Mouse (Mus musculus) cerebellum, postnatal 4 days (tissue): ENCODE measurements at regions not wholly inside any gene's neighbourhood (a gene's known extent, or its start where the extent isn't known, plus 50 kb on each side); places are given as distances from the start of the nearest gene placed in this dataset.

ENCODE experiments used
- DNase-seq, 2 experiments: peaks; one replicate each; pipeline ENCODE4 v3.0.0; 2022; ENCODE audit warnings: low spot score in 2 of 2, mixed read lengths in 1 of 2

GRCm38 (mm10) chr4:153724045-153724444 is 233.0 kb upstream of the A430005L14Rik start:
- no peak for DNase-seq

- no peak for DNase-seq
Observed at GRCm38 (mm10) chr4:153727273-153727672, 229.8 kb upstream of the A430005L14Rik start.

- no peak for DNase-seq
Observed at GRCm38 (mm10) chr4:153727896-153728422, 229.1 kb upstream of the A430005L14Rik start.

- no peak for DNase-seq
Observed at GRCm38 (mm10) chr4:153738088-153738487, 218.9 kb upstream of the A430005L14Rik start.

GRCm38 (mm10) chr4:153742241-153742640 is 214.8 kb upstream of the A430005L14Rik start:
- no peak for DNase-seq

GRCm38 (mm10) chr4:153752791-153753190 is 204.2 kb upstream of the A430005L14Rik start:
- DNase-seq, result no peak

DNA sequence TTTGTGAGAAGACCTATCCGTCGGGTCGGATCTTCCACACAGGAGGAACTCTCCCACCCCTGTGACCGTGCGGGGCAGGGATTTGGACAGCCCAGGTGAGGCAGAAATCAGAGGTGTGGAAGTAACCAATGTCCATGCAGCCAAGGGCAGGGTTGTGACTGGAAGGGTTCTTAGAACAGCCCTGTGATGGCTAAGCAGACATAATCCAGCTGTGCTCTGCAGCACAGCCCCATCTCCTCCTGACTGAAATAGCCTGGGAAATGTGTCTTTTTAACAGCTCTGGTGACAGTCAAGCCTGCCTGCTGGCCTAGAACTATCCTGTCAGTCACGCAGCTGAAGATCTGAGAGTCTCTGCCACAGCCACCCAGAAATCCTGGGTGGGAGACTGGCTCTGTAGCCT is 198.7 kb upstream of the A430005L14Rik start:
- no peak for DNase-seq

GRCm38 (mm10) chr4:153758781-153759180 is 198.3 kb upstream of the A430005L14Rik start:
- no peak for DNase-seq

- no peak for DNase-seq
Observed at GRCm38 (mm10) chr4:153760934-153761333, 196.1 kb upstream of the A430005L14Rik start.

GRCm38 (mm10) chr4:153763413-153763812 is 193.6 kb upstream of the A430005L14Rik start:
- no peak for DNase-seq

- DNase-seq, result no peak
Observed at GRCm38 (mm10) chr4:153767713-153768112, 189.3 kb upstream of the A430005L14Rik start.

DNA sequence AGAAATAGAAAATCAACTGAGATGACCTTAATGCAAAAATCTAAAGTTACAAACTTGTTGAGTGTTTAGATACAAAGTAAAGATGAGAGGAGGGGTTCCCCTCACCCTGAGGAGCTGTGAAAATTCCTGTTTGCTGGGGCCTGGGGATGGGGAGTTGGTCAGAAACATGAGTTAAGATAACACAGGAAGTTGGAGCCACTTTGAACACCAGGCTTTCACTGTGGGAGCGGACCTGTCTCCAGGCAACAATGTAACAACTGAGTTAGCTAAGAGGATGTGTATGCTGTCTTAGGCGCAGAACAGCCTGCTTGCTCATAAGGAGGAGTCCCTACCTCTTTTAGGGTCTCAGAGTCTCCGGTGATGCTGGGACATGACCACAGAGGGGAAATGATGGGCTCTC is 188.7 kb upstream of the A430005L14Rik start:
- no peak for DNase-seq

- DNase-seq, result no peak
Observed at GRCm38 (mm10) chr4:153770675-153771074, 186.4 kb upstream of the A430005L14Rik start.

- no peak for DNase-seq
Observed at GRCm38 (mm10) chr4:153780501-153780900, 176.5 kb upstream of the A430005L14Rik start.

- peak in 1 of 2 experiments; percentile 26 for DNase-seq
Observed at GRCm38 (mm10) chr4:153781271-153781670, 175.8 kb upstream of the A430005L14Rik start.

DNA sequence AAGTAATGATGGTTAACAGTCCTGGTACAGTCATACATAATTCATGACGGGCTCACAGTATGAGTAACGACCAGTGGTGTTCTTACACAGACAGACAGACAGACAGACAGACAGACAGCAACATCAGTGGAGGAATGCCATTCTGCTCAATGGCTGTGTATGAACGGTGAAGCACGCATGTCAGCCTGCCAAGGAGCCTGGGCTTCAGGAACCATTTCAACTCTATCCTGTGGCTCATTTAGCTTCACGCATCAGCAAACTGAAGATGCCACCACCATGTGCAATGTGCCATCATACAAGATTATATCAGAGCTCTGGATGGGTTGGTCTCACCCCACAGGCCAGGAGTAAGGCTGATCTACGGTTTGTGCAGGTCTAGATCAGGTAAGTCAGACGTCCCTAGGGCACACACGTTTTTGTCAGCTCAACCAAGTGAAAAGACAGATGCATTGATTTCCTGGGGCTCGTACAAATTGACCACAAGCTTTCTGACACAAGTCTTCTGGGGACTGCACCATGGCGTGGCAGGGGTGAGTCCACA is 175.0 kb upstream of the A430005L14Rik start:
- DNase-seq, result no peak

DNA sequence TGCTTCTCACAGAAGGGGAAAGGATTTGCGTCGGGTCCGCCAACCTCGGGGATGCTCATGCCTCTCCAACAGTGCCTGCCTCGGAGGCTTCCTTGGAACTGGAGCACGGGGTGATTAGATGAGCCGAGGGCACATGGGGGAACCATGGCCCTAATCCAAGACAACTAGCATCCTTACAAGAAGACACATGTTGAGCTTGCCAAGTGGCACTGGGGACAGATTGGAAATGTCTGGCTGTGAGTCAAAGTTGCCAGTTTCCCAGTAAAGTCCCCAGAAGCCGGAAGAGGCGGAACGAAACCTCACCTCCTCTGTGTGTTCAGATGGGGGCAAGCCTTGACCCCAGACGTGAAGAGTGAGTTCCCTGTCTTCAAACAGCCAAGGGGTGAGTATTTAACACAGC is 172.6 kb upstream of the A430005L14Rik start:
- DNase-seq, result peak in 1 of 2 experiments; percentile 35

GRCm38 (mm10) chr4:153785564-153785963 is 171.5 kb upstream of the A430005L14Rik start:
- DNase-seq, result no peak

DNA sequence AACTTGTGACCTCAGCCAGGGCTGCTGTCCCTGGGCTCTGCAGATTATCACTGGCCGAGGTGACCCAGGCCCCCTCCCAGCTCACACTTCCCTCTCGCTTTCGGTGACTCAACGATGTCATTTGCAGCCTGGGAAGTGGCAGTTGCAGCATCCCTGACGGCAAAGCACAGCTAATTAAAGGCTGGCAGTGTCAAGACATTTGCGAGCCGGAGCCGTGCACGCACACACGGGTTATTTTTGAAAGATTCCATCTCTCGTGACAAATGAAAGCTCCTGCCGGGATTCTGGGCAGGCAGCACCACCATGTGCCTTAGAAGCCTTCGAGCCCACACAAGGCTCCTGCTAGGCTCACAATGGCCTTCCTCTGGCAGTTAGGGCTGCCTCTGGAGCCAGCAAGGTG is 164.7 kb upstream of the A430005L14Rik start:
- DNase-seq, result no peak

DNA sequence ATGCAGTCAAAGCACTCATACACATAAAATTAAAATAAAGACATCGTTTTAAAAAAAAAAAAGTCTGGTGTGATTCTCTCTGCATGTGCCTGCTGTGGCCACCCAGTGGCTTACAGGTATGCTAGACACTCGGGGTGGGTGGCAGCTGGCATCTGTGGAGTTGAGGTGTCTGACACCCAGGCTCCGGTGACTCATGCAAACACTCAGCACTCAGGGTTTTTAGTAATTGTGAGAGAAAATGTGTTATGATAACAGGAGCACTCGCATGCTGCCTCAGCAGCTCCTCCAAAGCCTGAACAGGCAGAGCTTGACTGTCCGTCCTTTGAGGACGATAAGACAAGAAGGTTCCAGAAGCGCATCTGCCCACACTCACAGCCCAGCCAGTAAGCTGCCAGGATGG is 159.0 kb upstream of the A430005L14Rik start:
- DNase-seq, result no peak

DNA sequence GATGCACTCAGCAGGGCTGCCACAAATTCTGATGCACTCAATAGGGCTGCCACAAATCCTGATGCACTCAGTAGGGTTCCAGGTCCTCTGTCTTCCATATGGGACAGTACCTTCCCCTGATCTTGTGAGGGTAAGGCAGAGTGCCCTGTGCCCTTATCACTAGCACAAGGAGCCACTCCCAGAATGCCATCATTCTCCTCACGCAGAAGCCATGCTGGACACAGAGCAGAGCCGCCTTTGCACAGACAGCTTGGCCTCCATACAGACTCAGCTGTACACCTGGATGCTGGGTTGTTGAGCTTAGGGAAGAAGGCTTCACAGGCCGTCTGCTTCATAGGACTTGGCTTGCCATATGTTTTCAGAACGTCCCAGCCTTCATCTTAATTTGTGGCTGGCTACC is 151.3 kb upstream of the A430005L14Rik start:
- DNase-seq, result no peak

DNA sequence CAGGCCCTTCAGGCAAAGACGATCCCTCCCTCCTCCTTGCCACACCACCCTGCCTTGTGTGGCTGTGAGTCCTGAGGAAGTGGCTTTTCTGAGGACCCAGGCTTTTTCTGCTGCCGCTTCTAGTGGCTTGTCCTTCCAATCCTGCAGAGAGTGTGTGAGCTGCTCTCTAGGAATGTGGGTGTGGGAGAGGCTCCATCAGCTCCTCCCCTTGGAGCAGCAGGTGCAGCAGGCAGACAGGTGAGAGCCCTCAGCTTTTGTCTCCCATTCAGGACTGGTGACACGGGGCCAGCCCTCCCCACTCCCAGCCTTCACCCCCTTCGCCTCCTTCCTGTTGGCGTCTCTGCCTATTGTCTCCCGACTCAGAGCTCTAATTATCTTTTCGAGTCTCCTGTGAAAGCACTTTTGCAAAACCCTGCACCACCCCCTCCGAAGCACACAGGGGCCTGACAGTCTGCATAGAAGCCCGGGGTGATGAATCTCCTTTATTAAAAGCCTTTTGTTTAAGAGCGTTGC is 150.8 kb upstream of the A430005L14Rik start:
- DNase-seq, result no peak

GRCm38 (mm10) chr4:153806820-153807436 is 150.1 kb upstream of the A430005L14Rik start:
- DNase-seq, result no peak
